Mouse (Mus musculus) heart, postnatal 4 days (tissue): ENCODE measurements around the gene Gfod2. TPM values are rescaled to one million over a fixed set of nuclear protein-coding genes. Genes with fewer than 3 reads are reported as not detected.
A peak's percentile ranks its signal among the peaks of the same experiment; 100 is the strongest.

Experiments used
- DNase-seq: peaks from one replicate; pipeline ENCODE4 v3.0.0; 2021
- total RNA-seq, 2 experiments: library from RNA; stranded (reverse); gene quantifications; 2 replicates each; pipeline ENCODE4 v1.2.3; 2021

The Gfod2 gene
- total RNA-seq, result 1 to 10 TPM; 4.6 to 4.9 TPM

DNA sequence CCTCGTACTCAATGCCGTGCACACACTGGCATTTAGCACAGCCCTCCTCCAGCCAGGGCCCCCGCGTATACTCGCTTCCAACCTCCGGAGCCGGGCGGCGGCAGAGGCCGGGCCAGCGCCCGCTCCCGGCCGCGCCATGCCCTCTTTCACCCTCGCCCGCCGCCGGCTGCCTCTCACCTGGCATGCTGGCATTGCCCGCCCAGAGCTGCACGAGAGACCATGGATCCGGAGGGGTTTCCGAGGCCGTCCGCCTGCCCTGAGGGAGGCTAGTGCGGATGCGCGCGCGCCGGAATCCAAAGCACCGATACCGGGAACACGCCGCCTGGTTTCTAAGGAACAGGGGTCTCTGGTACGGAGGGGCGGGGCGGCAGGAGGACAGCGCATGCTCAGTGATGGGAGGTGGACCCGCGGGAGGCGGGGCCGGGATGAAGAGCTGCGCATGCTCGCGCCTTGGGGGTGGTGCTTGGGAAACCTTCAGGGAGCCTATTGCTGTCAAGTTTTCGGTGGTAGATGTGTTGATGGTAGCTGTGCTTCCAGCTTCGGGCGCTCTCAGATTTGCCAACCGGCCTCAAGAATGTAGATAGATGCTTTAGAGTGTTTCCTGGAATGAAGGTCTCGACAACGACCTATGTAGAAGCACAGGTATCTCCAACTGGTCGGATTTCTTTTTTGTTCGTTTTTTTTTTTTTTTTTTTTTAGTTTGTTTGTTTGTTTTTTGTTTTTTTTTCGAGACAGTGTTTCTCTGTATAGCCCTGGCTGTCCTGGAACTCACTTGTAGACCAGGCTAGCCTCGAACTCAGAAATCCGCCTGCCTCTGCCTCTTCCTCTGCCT is at the start of gene Gfod2:
TSS of gene Gfod2 (minus strand) at position 388 of the 832 bp plus-strand sequence.
- peak; percentile 99 for DNase-seq

DNA sequence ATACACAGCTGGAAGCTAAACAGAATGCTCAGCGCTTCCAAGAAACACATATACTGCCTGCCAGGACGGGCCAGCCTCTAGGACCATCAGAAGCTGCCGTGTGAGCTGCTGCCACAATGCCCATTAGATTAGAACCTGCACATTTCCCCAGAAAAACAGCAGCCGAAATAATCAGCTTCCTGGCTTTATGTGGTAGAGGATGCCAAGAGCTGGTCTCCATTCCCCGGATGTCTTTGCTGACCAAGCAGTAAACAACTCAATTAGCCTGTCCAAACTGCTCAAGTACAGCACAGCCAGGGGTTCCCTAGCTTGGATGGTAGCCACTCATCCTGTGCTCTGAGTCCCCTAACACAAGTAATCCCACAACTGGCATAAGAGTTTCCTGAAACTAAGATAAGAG is 49.3 kb upstream of the Gfod2 start:
- no peak for DNase-seq

DNA sequence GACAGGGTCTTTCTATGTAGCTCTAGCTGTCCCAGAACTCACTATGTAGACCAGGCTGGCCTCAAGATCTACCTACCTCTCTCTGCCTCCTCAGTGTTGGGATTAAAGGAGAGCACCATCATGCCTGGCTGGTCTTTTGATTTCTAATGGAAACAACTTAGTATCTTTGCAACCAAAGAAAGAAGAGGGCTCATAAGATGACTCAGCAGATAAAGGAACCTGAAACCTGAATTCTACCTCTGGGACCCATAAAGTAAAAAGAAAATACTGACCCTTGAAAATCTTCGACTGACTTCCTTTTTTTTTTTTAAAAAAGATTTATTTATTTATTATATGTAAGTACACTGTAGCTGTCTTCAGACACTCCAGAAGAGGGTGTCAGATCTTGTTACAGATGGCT is 47.5 kb upstream of the Gfod2 start:
- no peak for DNase-seq

DNA sequence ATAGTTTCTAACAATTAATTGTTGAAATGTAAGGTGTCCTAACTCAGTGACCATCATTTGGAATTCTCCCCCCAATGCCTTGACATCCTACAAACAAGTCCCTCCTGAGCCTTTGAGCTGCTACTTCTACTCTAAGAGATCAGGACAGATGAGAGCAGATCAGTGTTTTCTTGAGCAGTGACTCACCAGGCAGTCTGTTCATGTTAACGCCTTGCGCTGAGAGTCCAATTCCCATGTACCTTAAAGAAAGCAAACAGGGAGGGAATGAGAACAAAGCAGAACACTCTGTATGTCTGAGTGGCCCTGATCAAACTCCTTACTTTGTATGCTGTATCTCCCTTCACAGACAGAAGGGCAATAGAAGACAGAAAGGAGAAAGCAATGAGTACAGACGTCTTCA is 46.9 kb upstream of the Gfod2 start:
- no peak for DNase-seq

DNA sequence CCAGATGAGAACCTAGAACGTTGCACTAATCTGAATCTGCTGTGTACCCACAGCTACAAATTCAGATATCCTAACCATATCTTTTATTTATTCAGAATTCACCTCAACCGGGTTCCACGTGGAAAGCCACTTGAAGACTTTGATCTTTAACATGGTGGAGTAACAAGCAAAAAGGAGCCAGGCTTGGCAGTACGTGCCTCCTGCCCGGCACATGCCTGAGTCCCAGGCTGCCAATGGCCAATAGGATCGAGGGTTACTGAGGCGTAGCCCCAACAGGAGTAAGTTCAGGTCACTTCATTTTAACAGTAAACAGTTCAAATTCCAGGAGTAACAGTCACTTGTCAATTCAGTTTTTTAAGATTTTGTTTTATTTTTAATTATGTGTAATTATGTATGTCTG is 46.3 kb upstream of the Gfod2 start:
- no peak for DNase-seq

DNA sequence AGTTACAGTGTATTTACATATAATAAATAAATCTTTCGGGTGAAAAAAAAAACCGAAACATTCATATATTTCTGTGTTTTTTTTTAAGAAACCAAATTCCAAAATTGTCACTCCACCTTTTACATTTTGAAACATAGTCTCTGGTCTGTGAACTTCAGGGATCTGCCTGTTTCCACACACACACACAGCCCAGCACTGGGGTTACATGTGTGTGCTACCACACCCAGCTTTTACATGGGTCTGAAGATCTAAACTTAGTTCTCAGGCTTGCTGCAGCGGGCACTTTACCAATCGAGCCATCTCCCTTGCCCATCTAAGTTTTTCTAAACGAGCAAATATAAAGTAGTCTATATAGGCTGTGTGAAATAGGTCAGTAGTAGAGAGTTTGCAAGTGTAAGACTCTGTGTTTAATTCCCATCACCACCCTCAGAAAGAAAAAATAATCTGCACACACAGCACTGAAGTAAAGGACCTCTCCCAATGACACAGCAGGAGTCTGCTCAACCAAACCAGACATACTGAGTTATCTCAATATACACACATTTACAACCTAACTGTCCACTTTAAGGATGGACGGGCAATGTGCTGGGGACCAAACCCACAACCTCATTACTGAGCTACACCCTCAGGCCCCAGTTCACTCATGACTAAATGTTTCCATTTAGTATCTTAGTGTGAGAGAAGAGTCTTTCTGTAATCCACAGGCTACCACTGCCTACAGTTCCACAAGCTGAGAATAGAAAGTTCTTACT is 42.9 kb upstream of the Gfod2 start:
- no peak for DNase-seq

DNA sequence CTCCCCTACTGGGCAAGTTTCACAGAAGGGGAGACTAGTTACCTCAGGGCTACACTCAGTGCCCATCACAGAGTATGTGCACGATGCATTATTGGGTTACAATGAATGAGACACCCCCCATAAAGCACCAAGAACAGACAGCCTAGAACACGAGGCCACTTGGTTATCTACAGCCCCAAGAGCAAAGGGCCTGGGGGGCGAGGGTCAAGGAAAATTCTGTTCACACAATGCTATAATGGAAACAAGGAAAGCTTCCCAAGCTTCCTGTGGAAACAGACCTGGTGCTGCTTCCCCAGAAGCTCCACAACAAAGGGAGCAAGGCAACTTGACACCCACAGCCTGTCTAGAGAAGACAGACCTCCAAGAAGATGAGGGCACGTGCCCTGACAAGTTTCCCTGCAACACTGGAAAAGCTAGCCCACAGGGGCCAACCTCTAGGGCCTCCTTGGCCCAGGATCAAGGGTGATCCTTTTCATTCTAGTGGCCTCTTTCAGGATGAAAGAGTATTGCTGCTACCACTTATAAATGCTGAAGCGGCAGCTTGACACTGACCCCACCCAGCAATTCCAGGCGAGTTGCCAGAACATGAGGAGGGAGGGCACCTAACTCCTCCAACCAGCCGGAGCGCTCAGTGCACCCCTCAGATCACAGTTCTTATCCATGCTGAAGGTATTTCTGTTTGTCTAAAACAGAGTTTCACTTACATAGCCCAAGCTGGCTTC is 40.8 kb upstream of the Gfod2 start:
- DNase-seq, result peak; percentile 89

GRCm38 (mm10) chr8:105798408-105798807 is 39.9 kb upstream of the Gfod2 start:
- no peak for DNase-seq

DNA sequence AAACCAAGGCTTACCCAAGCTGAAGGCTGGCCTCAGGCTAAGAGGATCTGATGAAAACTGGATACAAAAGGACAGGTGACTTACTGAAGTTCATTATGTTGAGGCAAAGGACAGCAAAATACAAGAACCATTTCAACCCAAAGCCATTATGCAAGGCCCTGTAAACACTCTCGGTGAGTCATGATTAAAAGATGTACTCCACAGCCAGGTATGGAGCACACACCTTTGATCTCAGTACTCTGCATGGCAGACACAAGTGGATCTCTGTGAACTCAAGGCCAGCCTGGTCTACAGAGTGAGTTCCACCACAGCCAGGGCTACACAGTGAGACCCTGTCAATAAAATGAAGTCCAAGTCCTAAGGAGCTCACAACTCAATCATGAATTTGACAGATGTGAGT is 37.3 kb upstream of the Gfod2 start:
- no peak for DNase-seq

- no peak for DNase-seq
Measured at GRCm38 (mm10) chr8:105794009-105794598, 35.6 kb upstream of the Gfod2 start.

- DNase-seq, result no peak
Measured at GRCm38 (mm10) chr8:105793331-105793730, 34.9 kb upstream of the Gfod2 start.

GRCm38 (mm10) chr8:105789626-105790025 is 31.2 kb upstream of the Gfod2 start:
- no peak for DNase-seq

DNA sequence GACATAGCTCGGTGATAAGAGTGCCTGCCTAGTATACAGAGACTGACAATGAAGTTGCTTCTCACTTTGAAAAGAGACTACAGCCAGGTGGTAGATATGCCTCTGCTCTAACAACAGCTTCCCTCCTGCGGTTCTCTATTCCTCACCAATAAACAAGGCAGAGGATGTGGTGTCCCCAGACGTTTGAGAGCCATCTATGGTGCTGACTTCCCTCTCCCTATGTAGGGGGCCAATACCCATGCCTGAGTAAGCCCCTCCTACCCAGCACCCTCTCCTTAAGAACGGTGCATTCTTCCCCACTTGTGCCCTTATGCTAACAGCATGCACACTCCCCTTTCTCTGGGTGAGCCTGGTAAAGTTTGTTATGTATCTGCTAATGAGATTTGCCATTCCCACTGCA is 30.5 kb upstream of the Gfod2 start:
- DNase-seq, result no peak

DNA sequence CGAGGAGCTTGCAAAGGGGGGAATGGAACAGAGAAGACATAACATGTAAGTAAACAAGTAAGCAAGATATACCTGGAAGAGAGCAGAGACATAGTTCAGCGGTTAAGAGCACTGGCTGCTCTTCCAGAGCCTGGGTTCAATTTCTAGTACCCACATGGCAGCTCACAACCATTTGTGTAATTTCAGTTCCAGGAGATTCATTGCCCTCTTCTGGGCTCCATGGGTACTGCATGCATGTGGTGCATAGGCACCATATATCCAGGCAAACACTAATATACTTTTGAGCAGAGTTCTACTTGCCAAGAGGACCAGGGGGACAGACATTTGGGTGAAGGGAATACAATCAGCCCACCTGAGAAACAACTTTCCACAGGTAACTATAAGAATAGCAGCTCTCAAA is 29.8 kb upstream of the Gfod2 start:
- peak; percentile 68 for DNase-seq

DNA sequence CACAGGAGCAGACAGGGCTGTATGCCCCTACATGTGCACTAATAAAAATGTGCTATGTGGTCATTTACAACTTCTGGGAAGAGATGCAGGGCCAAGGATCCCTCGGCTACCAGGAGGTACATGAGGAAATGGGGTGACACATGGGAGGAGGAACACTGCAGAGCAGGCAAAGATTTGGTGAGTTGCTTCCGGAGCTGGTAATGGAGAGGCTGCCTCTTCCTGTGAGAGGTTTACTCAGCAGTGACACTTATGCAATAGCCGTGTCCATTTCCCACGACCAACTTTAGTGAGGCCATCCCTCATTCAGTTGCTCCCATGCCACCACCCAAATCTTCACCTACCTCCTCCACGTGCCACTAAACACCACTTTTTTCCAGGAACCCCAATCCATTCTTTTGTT is 21.8 kb upstream of the Gfod2 start:
- no peak for DNase-seq

- DNase-seq, result no peak
Measured at GRCm38 (mm10) chr8:105777833-105778232, 19.4 kb upstream of the Gfod2 start.

- DNase-seq, result no peak
Measured at GRCm38 (mm10) chr8:105774498-105774897, 16.0 kb upstream of the Gfod2 start.

- no peak for DNase-seq
Measured at GRCm38 (mm10) chr8:105773441-105773861, 15.0 kb upstream of the Gfod2 start.

DNA sequence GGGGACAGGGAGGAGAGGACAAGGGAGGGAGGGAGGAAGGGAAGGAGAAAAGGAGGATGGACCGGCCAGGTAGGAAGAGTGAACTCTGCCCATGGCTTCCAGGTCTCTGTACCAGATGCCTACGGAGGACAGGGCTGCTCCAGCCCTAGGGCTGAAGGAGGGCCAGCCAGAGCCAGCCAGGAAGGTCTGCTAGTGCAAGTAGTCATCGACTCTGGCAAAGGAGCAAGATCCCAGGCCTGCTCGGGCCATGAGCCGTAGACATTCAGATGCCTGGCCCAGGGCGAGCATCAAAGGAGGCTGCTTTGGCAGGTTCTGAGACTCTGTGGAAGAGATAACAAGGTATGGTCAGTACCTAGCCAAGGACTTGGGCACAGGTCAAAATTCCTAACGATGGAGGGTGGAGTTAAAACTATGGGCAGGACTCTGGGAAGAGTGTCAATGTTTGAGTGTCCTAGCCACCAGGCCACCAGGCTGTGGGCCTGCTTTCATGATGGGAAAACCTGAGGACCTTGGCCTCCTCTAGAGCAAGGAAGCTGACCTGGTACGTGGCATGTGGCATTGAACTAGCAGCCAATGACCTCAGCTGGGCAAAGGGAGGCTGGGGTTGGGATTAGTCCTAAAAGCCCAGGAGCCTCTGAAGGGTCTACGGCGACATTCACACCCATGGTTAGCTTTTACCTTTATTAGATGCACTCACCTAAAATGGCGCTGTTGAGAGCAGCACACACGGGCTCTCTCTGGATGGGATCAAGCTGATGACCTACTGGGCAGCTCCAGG is 13.1 kb upstream of the Gfod2 start:
- DNase-seq, result no peak

DNA sequence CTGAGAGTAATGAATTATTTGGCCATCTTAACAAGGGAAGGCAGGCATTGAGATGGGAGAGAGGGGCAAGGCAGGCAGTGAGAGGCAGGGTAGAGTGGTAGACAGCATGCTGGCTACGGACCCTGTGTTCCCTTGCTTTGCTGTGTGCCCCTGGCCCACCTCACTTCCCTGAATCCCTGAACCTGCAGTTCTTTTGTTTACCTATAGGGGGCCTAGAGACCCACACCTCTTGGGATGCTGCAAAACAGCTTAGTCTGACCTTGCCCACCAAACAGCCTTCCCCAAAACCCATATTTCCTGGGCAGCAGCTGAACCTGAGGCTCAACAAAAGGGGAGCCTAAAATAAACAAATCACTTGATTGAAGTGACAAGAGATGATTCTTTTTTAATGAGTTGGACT is 12.1 kb upstream of the Gfod2 start:
- no peak for DNase-seq

DNA sequence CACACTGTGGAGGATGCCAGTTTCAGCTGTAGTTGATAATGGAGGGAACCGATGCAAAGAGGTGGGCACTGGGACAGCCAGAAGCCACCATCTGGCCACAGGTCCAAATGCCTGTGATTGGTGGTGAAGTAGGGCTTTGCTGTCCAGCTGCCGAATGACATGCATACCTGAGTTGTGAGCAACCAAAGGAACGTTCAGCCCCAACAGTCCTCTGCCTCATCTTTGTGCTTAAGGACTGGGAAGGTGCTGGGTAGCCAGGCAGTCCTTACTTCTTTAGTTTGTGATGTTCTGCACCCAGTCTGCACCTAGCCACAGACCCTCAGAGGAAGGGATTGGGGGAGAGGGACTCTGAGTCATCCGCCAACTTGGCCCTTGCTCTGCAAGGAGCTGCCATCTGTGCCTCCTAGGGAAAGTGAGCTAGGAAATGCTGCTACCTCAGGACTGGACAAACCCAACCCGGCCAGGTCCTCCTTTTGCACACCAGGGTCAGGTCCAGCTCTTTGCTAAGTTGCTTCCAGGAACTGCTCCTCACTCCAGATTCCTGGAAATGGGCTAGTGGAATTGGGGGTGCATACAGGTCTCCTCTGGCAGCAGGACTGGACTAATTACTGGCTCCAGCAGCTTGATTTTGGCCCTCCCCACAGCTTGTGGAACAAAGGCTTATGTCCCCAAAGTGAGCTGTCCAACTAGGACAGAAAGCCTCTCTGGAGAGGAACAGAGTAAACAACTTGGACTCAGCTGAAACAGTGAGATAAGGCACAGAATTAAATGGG is 10.2 kb upstream of the Gfod2 start:
- no peak for DNase-seq
